Mouse (Mus musculus) intestine, postnatal 0 days (tissue): ENCODE data around the gene Gm20662. TPM values are rescaled to one million over a fixed set of nuclear protein-coding genes. Genes with fewer than 3 reads are reported as not detected.

Experiments
- ATAC-seq: fragments of 200-750 bp; cut with Nextera tagmentation; 2 replicates; pipeline ENCODE4 v1.8.0; 2017; ENCODE audit warnings: mild to moderate bottlenecking, moderate TSS enrichment, moderate library complexity
- H3K27ac ChIP-seq: fragments of 300-500 bp; sonication (generic); 2 replicates; pipeline ENCODE4 v1.5.1; 2014; ENCODE audit warnings: mild to moderate bottlenecking, low read depth, low read length, moderate library complexity
- H3K27me3 ChIP-seq: fragments of 300-500 bp; sonication (generic); replicated peaks from 2 replicates; pipeline ENCODE4 v1.6.1; 2014; ENCODE audit warnings: low read length, mixed read lengths; ENCODE audit not compliant: control insufficient read depth, insufficient read depth
- H3K36me3 ChIP-seq: fragments of 300-500 bp; sonication (generic); 2 replicates; pipeline ENCODE4 v1.6.1; 2014; ENCODE audit warnings: mild to moderate bottlenecking, moderate library complexity; ENCODE audit not compliant: control insufficient read depth, insufficient read depth
- H3K4me1 ChIP-seq: fragments of 300-500 bp; sonication (generic); replicated peaks from 2 replicates; pipeline ENCODE4 v1.6.1; 2014; ENCODE audit warnings: antibody characterized with exemption, low read length, mixed read lengths; ENCODE audit not compliant: control insufficient read depth, insufficient read depth
- H3K4me2 ChIP-seq: fragments of 300-500 bp; sonication (generic); replicated peaks from 2 replicates; pipeline ENCODE4 v1.6.1; 2014; ENCODE audit warnings: low read depth, mild to moderate bottlenecking, moderate library complexity
- H3K4me3 ChIP-seq: fragments of 300-500 bp; sonication (generic); 2 replicates; pipeline ENCODE4 v1.5.1; 2014; ENCODE audit warnings: low read depth, low read length
- H3K9ac ChIP-seq: fragments of 300-500 bp; sonication (generic); 2 replicates; pipeline ENCODE4 v1.6.1; 2014; ENCODE audit warnings: mild to moderate bottlenecking, low read depth, low read length
- H3K9me3 ChIP-seq: fragments of 300-500 bp; sonication (generic); 2 replicates; pipeline ENCODE4 v1.6.1; 2016; ENCODE audit warnings: mixed run types; ENCODE audit not compliant: control insufficient read depth
- CTCF ChIP-seq: sonication (generic); IDR thresholded peaks from 2 replicates; pipeline ENCODE4 v1.5.1; 2016; ENCODE audit warnings: low read depth, mild to moderate bottlenecking, control low read depth, antibody characterized with exemption, moderate library complexity
- WGBS: fragments of 180-500 bp; shearing (Covaris S2); extraction: QIAGEN DNeasy Blood & Tissue Kit; methylation state at CpG from one replicate; pipeline ENCODE4 v1.1.7; 2014; 5-methylcytosine and 5-hydroxymethylcytosine counted together
- polyA plus RNA-seq: library from polyadenylated mRNA; unstranded; fragments of >200 nt; fragmentation: Nextera tagmentation; extraction: Ambion mirVana; gene quantifications from 2 replicates; pipeline ENCODE4 v1.2.1, GENCODE M21; 2015

Gene Gm20662
- polyA plus RNA-seq, 1 experiment from 2014 or later, result not detected

GRCm38 (mm10) chr9:108073141-108073930 lies 77.2 kb downstream of the Gm20662 start:
- 70% methylated on average over 7 of the region's 7 CpGs for WGBS
- Histone ChIP-seq H3K36me3 (peaks cover 40% of the 10 kb centered on the region), H3K4me3 (no peak overlapping the region), H3K9me3 (no peaks in the 10 kb centered on the region), H3K27ac (0 out of 2 replicates have a peak overlapping the region, but pooled peaks have one; percentile 11), H3K9ac (no peak overlapping the region), H3K27me3 (no peaks in the 10 kb centered on the region), H3K4me1 (no peaks in the 10 kb centered on the region), H3K4me2 (no peak overlapping the region)
- TF ChIP-seq CTCF, result no peak
- no peak for ATAC-seq

GRCm38 (mm10) chr9:108080168-108080567 lies 84.0 kb downstream of the Gm20662 start, which contains the start of gene Mst1:
Gene Mst1 (plus strand): TSS chr9:108080436.
- ATAC-seq, result no peak
- Histone ChIP-seq H3K36me3 (peaks cover 12% of the 10 kb centered on the region), H3K27me3 (no peaks in the 10 kb centered on the region), H3K4me2 (peak within 1 kb of the TSS; percentile 85), H3K9ac (peak within 1 kb of the TSS; percentile 82), H3K4me1 (peaks cover 17% of the 10 kb centered on the region), H3K4me3 (peak within 1 kb of the TSS; percentile 63), H3K27ac (peak within 1 kb of the TSS; percentile 68; the same call in 1 of the 2 replicates), H3K9me3 (no peaks in the 10 kb centered on the region)
- 67% methylated on average over 5 of the region's 5 CpGs for WGBS
- no peak for TF ChIP-seq CTCF

- no peak for ATAC-seq
- H3K4me3 ChIP-seq, result 0 out of 2 replicates have a peak overlapping the region, but pooled peaks have one; percentile 9
- peak overlapping the region; percentile 4; the same call in 1 of the 2 replicates for H3K9ac ChIP-seq
- H3K4me1 ChIP-seq, result peaks cover 17% of the 10 kb centered on the region
- peak overlapping the region; percentile 39 for H3K4me2 ChIP-seq
- peaks cover 30% of the 10 kb centered on the region for H3K36me3 ChIP-seq
- WGBS, result 1% methylated on average over 19 of the region's 19 CpGs
- H3K27ac ChIP-seq, result no peak overlapping the region
- H3K27me3 ChIP-seq, result no peaks in the 10 kb centered on the region
- no peak for TF ChIP-seq CTCF
- no peaks in the 10 kb centered on the region for H3K9me3 ChIP-seq
Measured at GRCm38 (mm10) chr9:108082549-108082948, 86.4 kb downstream of the Gm20662 start.

- Histone ChIP-seq H3K4me2 (peak within 1 kb of the TSS; percentile 39), H3K27me3 (no peaks in the 10 kb centered on the region), H3K36me3 (peaks cover 35% of the 10 kb centered on the region), H3K9me3 (no peaks in the 10 kb centered on the region), H3K4me3 (0 out of 2 replicates have a peak within 1 kb of the TSS, but pooled peaks have one; percentile 9), H3K27ac (no peak within 1 kb of the TSS), H3K4me1 (peaks cover 17% of the 10 kb centered on the region), H3K9ac (peak within 1 kb of the TSS; percentile 4; the same call in 1 of the 2 replicates)
- 30% methylated on average over 12 of the region's 12 CpGs for WGBS
- TF ChIP-seq CTCF, result no peak
- peak; percentile 12; the same call in 1 of the 2 replicates for ATAC-seq
Measured at GRCm38 (mm10) chr9:108082988-108083431, 86.9 kb downstream of the Gm20662 start, which contains the start of gene Rnf123. Gene Rnf123 (minus strand): TSS chr9:108083346.

- H3K4me3 ChIP-seq, result no peak overlapping the region
- H3K27ac ChIP-seq, result no peak overlapping the region
- no peak overlapping the region for H3K9ac ChIP-seq
- WGBS, result 57% methylated on average over 6 of the region's 6 CpGs
- no peak overlapping the region for H3K4me2 ChIP-seq
- peaks cover 40% of the 10 kb centered on the region for H3K36me3 ChIP-seq
- no peak for ATAC-seq
- TF ChIP-seq CTCF, result no peak
- no peaks in the 10 kb centered on the region for H3K9me3 ChIP-seq
- no peaks in the 10 kb centered on the region for H3K27me3 ChIP-seq
- H3K4me1 ChIP-seq, result peaks cover 17% of the 10 kb centered on the region
Measured at GRCm38 (mm10) chr9:108083561-108083960, 87.4 kb downstream of the Gm20662 start.

GRCm38 (mm10) chr9:108085261-108085660 lies 89.1 kb downstream of the Gm20662 start:
- Histone ChIP-seq H3K9me3 (no peaks in the 10 kb centered on the region), H3K4me3 (no peak overlapping the region), H3K36me3 (peaks cover 57% of the 10 kb centered on the region), H3K4me2 (no peak overlapping the region), H3K4me1 (peaks cover 14% of the 10 kb centered on the region), H3K27ac (peak overlapping the region; percentile 22), H3K27me3 (no peaks in the 10 kb centered on the region), H3K9ac (no peak overlapping the region)
- ATAC-seq, result peak; percentile 62
- no peak for TF ChIP-seq CTCF
- WGBS, result 70% methylated on average over 4 of the region's 4 CpGs
